Mouse (Mus musculus) limb, embryonic 11.5 days (tissue): ENCODE measurements around the gene Pcbd2. TPM values are rescaled to one million over a fixed set of nuclear protein-coding genes. Genes with fewer than 3 reads are reported as not detected.
A peak's percentile ranks its signal among the peaks of the same experiment; 100 is the strongest.

ENCODE experiments used
- ATAC-seq: fragments of 200-750 bp; cut with Nextera tagmentation; 2 replicates; pipeline ENCODE4 v1.8.0; 2017; ENCODE audit warnings: low read depth; ENCODE audit not compliant: insufficient number of reproducible peaks, low FRiP score, low TSS enrichment
- DNase-seq: peaks from one replicate; pipeline ENCODE4 v3.0.0-alpha.2; 2015; ENCODE audit warnings: low spot score
- H3K27ac ChIP-seq: fragments of 300-500 bp; sonication (generic); replicated peaks from 2 replicates; pipeline ENCODE4 v1.5.1; 2014; ENCODE audit warnings: low read depth, mild to moderate bottlenecking, low read length
- H3K27me3 ChIP-seq: fragments of 300-500 bp; sonication (generic); 2 replicates; pipeline ENCODE4 v1.6.1; 2014; ENCODE audit warnings: mild to moderate bottlenecking, low read length, mixed read lengths; ENCODE audit not compliant: control insufficient read depth, insufficient read depth
- H3K36me3 ChIP-seq: fragments of 300-500 bp; sonication (generic); 2 replicates; pipeline ENCODE4 v1.6.1; 2014; ENCODE audit warnings: mild to moderate bottlenecking, low read length, moderate library complexity, mixed read lengths; ENCODE audit not compliant: control insufficient read depth, insufficient read depth
- H3K4me1 ChIP-seq: fragments of 300-500 bp; sonication (generic); 2 replicates; pipeline ENCODE4 v1.6.1; 2014; ENCODE audit warnings: low read length, mixed read lengths; ENCODE audit not compliant: control insufficient read depth, insufficient read depth
- H3K4me2 ChIP-seq: fragments of 300-500 bp; sonication (generic); 2 replicates; pipeline ENCODE4 v1.6.1; 2014; ENCODE audit warnings: low read depth, mild to moderate bottlenecking, moderate library complexity; ENCODE audit not compliant: severe bottlenecking
- H3K4me3 ChIP-seq: fragments of 300-500 bp; sonication (generic); 2 replicates; pipeline ENCODE4 v1.5.1; 2014; ENCODE audit warnings: low read depth, low read length
- H3K9ac ChIP-seq: fragments of 300-500 bp; sonication (generic); 2 replicates; pipeline ENCODE4 v1.6.1; 2014; ENCODE audit warnings: mild to moderate bottlenecking, low read length
- H3K9me3 ChIP-seq: fragments of 300-500 bp; sonication (generic); 2 replicates; pipeline ENCODE4 v1.6.1; 2016; ENCODE audit warnings: low read length; ENCODE audit not compliant: control insufficient read depth
- WGBS: fragments of 180-500 bp; shearing (Covaris S2); extraction: QIAGEN DNeasy Blood & Tissue Kit; methylation state at CpG from one replicate; pipeline ENCODE4 v1.1.7; 2014; 5-methylcytosine and 5-hydroxymethylcytosine counted together
- polyA plus RNA-seq: library from polyadenylated mRNA; unstranded; fragments of >200 nt; fragmentation: Nextera tagmentation; extraction: Ambion mirVana; gene quantifications from 2 replicates; pipeline ENCODE4 v1.2.1, GENCODE M21; 2014

The Pcbd2 gene
- polyA plus RNA-seq, 1 experiment from 2014 or later, result 44.9 TPM

DNA sequence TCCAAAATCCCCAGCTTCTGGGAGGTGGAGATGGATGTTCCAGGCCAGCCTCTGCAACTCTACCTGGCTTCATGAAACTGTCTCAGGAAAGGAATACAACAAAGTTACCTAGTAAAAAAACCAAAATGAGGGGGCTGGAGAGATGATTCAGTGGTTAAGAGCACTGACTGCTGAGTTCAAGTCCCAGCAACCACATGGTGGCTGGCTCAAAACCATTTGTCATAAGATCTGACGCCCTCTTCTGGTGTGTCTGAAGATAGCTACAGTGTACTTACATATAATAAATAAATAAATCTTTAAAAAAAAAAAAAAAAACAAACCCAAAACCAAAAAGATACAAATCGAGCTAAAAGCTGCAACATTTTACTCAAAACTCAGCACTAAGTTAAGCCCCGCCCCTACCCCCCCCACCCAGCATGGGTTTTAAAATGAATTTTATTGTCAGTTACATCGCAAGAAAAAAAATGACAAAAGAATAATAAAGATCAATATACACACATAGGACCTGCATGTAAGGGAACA, 509 bp upstream of the Pcbd2 start:
- H3K27ac ChIP-seq, result peak overlapping the region; percentile 95
- H3K9ac ChIP-seq, result peak overlapping the region; percentile 73
- no peaks in the 10 kb centered on the region for H3K27me3 ChIP-seq
- no peak for DNase-seq
- WGBS, result 2% methylated on average over 4 of the region's 4 CpGs
- ATAC-seq, result no peak
- peak overlapping the region; percentile 40 for H3K4me3 ChIP-seq
- H3K4me1 ChIP-seq, result no peaks in the 10 kb centered on the region
- H3K9me3 ChIP-seq, result no peaks in the 10 kb centered on the region
- H3K4me2 ChIP-seq, result peak overlapping the region; percentile 54
- peaks cover 2% of the 10 kb centered on the region; the same call in 1 of the 2 replicates for H3K36me3 ChIP-seq

DNA sequence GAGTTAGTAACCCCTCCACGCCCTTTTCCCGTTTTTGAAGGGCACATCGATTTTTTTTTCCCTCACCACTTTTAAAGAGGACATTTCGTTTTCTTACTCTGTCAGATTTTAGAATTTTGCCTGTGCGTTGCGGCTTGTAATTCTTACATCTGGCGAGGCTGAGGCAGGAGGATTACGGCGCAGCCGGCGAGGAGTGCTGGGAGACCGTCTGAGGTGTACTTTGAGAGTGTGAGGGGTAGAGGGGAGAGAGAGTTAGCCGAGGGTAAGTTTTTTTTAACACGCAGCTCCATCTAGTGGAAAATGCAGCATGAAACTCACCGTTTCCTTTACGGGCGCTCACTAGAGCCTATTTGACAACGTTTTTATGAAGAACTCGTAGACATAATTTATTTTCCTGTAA, 671 bp downstream of the Pcbd2 start:
- Histone ChIP-seq H3K4me1 (no peaks in the 10 kb centered on the region), H3K4me2 (peak overlapping the region; percentile 54), H3K36me3 (peaks cover 2% of the 10 kb centered on the region; the same call in 1 of the 2 replicates), H3K4me3 (peak overlapping the region; percentile 40), H3K27me3 (no peaks in the 10 kb centered on the region), H3K27ac (peak overlapping the region; percentile 95), H3K9ac (peak overlapping the region; percentile 73), H3K9me3 (no peaks in the 10 kb centered on the region)
- ATAC-seq (peak; percentile 69; the same call in 1 of the 2 replicates), DNase-seq (peak; percentile 78)
- 4% methylated on average over 19 of the region's 19 CpGs for WGBS

DNA sequence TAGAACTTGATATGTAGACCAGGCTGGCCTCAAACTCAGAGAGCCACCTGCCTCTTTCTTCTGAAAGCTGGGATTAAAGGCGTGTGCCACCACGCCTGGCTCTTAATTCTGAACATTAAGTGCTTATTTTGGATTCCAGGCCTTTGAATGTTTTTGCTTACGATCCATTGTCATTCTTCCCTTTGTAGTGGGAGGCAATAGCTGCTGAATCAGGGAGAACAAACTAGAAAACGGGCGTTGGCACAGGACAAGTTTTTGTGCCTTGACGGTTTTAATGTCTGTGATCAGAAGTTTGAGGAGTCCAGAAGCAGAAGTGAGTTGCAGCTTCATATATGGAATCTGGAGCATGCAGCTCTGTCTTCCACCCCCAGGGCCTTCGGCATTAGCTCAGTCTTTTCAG, 3.5 kb downstream of the Pcbd2 start:
- H3K36me3 ChIP-seq, result peaks cover under 1% of the 10 kb centered on the region; the same call in 1 of the 2 replicates
- WGBS, result 93% methylated on average over 7 of the region's 7 CpGs
- H3K9me3 ChIP-seq, result no peaks in the 10 kb centered on the region
- H3K9ac ChIP-seq, result no peak overlapping the region
- no peak overlapping the region for H3K27ac ChIP-seq
- no peak overlapping the region for H3K4me3 ChIP-seq
- DNase-seq (no peak), ATAC-seq (no peak)
- 0 out of 2 replicates have a peak, but pooled peaks cover 7% of the 10 kb centered on the region for H3K4me1 ChIP-seq
- no peaks in the 10 kb centered on the region for H3K27me3 ChIP-seq
- no peak overlapping the region for H3K4me2 ChIP-seq

GRCm38 (mm10) chr13:55732121-55732520, 5.0 kb downstream of the Pcbd2 start:
- Histone ChIP-seq H3K4me3 (no peak overlapping the region), H3K9ac (no peak overlapping the region), H3K4me2 (no peak overlapping the region), H3K9me3 (no peaks in the 10 kb centered on the region), H3K4me1 (0 out of 2 replicates have a peak, but pooled peaks cover 7% of the 10 kb centered on the region), H3K27me3 (no peaks in the 10 kb centered on the region), H3K27ac (no peak overlapping the region), H3K36me3 (no peaks in the 10 kb centered on the region)
- 87% methylated on average over 2 of the region's 2 CpGs for WGBS
- ATAC-seq (no peak), DNase-seq (no peak)

- H3K9me3 ChIP-seq, result no peaks in the 10 kb centered on the region
- no peaks in the 10 kb centered on the region for H3K27me3 ChIP-seq
- ATAC-seq (no peak), DNase-seq (no peak)
- H3K9ac ChIP-seq, result no peak overlapping the region; the same call in 1 of the 2 replicates
- peak overlapping the region; percentile 55 for H3K27ac ChIP-seq
- H3K36me3 ChIP-seq, result no peaks in the 10 kb centered on the region
- H3K4me1 ChIP-seq, result 0 out of 2 replicates have a peak, but pooled peaks cover 7% of the 10 kb centered on the region
- 51% methylated on average over 22 of the region's 22 CpGs for WGBS
- H3K4me3 ChIP-seq, result no peak overlapping the region
- no peak overlapping the region for H3K4me2 ChIP-seq
Observed at GRCm38 (mm10) chr13:55733628-55734502, 6.7 kb downstream of the Pcbd2 start.

DNA sequence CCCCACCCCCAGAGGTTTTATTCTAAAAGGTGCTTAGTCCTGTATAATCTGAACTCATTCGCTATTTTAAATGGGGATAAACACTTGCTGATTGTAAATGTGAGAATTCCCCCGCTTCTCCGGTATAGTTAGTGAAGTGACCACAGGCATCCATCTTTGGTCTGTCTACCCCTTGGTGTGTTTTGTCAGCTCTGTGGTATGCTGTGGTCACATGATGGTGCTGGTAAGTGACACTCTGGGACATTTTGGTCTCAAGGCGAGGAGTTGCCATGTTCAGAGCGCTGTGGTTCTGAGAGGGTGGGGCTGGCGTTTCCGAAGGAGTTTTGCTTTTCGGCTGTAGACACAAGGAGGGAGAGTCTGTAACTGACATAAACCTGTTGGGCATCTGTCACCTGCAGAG, 10.7 kb downstream of the Pcbd2 start:
- no peak for DNase-seq
- Histone ChIP-seq H3K36me3 (no peaks in the 10 kb centered on the region), H3K27me3 (no peaks in the 10 kb centered on the region), H3K9me3 (no peaks in the 10 kb centered on the region), H3K4me1 (peaks cover 21% of the 10 kb centered on the region), H3K27ac (no peak overlapping the region), H3K4me3 (no peak overlapping the region), H3K9ac (no peak overlapping the region), H3K4me2 (no peak overlapping the region)
- no peak for ATAC-seq
- WGBS, result 89% methylated on average over 8 of the region's 8 CpGs

GRCm38 (mm10) chr13:55742306-55742705, 15.1 kb downstream of the Pcbd2 start:
- DNase-seq, result no peak
- H3K36me3 ChIP-seq, result no peaks in the 10 kb centered on the region
- H3K9ac ChIP-seq, result no peak overlapping the region
- H3K27me3 ChIP-seq, result no peaks in the 10 kb centered on the region
- no peak overlapping the region for H3K27ac ChIP-seq
- no peak overlapping the region for H3K4me3 ChIP-seq
- no peaks in the 10 kb centered on the region for H3K9me3 ChIP-seq
- peaks cover 14% of the 10 kb centered on the region for H3K4me1 ChIP-seq
- 74% methylated on average over 8 of the region's 8 CpGs for WGBS
- no peak for ATAC-seq
- H3K4me2 ChIP-seq, result no peak overlapping the region

GRCm38 (mm10) chr13:55754380-55754779, 27.2 kb downstream of the Pcbd2 start:
- 0 out of 2 replicates have a peak overlapping the region, but pooled peaks have one; percentile 14 for H3K4me2 ChIP-seq
- H3K4me1 ChIP-seq, result peaks cover 25% of the 10 kb centered on the region
- ATAC-seq (no peak), DNase-seq (peak; percentile 84)
- no peaks in the 10 kb centered on the region for H3K36me3 ChIP-seq
- H3K9ac ChIP-seq, result peak overlapping the region; percentile 47; the same call in 1 of the 2 replicates
- 30% methylated on average over 13 of the region's 13 CpGs for WGBS
- peak overlapping the region; percentile 68; the same call in 1 of the 2 replicates for H3K27ac ChIP-seq
- no peak overlapping the region for H3K4me3 ChIP-seq
- H3K9me3 ChIP-seq, result no peaks in the 10 kb centered on the region
- H3K27me3 ChIP-seq, result no peaks in the 10 kb centered on the region
